Mouse (Mus musculus) heart, adult 8-10 months (tissue): ENCODE data around the gene Gp5. TPM values are rescaled to one million over a fixed set of nuclear protein-coding genes. Genes with fewer than 3 reads are reported as not detected.

Experiments
- DNase-seq: peaks from one replicate; pipeline ENCODE4 v3.0.0; 2022; ENCODE audit warnings: low spot score
- total RNA-seq, 4 experiments: library from RNA; stranded (reverse); gene quantifications; 2 replicates each; pipeline ENCODE4 v1.2.4; 2022

Gp5 gene
- total RNA-seq, 4 experiments from 2014 or later: 0.19 to 0.83 (median 0.41) TPM

GRCm38 (mm10) chr16:30280676-30281297 lies 29.8 kb downstream of the Gp5 start:
- DNase-seq: no peak

- no peak for DNase-seq
These were observed 32.2 kb downstream of the Gp5 start for GRCm38 (mm10) chr16:30278406-30278805.

GRCm38 (mm10) chr16:30275558-30276340 lies 34.8 kb downstream of the Gp5 start:
- no peak for DNase-seq

- DNase-seq: no peak
These were observed 37.5 kb downstream of the Gp5 start for GRCm38 (mm10) chr16:30273065-30273464.

- no peak for DNase-seq
These were observed 38.5 kb downstream of the Gp5 start for GRCm38 (mm10) chr16:30271941-30272595.

- DNase-seq: no peak
These were observed 39.3 kb downstream of the Gp5 start for GRCm38 (mm10) chr16:30271223-30271761.

GRCm38 (mm10) chr16:30267359-30267758 lies 43.2 kb downstream of the Gp5 start, which contains the start of gene Cpn2:
Gene Cpn2, minus strand, starts transcription at chr16:30267499.
- DNase-seq: no peak

- DNase-seq: no peak
These were observed 44.0 kb downstream of the Gp5 start for GRCm38 (mm10) chr16:30266561-30266960.

- DNase-seq: no peak
These were observed 45.0 kb downstream of the Gp5 start for GRCm38 (mm10) chr16:30265611-30266010.

GRCm38 (mm10) chr16:30263156-30263555 lies 47.4 kb downstream of the Gp5 start:
- no peak for DNase-seq

- peak; percentile 36 for DNase-seq
These were observed 47.9 kb downstream of the Gp5 start for GRCm38 (mm10) chr16:30262664-30263063.

- no peak for DNase-seq
These were observed 48.4 kb downstream of the Gp5 start for GRCm38 (mm10) chr16:30262157-30262556.

GRCm38 (mm10) chr16:30261341-30261740 lies 49.2 kb downstream of the Gp5 start:
- DNase-seq: no peak

- DNase-seq: no peak
These were observed 50.5 kb downstream of the Gp5 start for GRCm38 (mm10) chr16:30260012-30260635.

- peak; percentile 28 for DNase-seq
These were observed 51.1 kb downstream of the Gp5 start for GRCm38 (mm10) chr16:30259444-30259843.

- no peak for DNase-seq
These were observed 52.1 kb downstream of the Gp5 start for GRCm38 (mm10) chr16:30258441-30258840.

GRCm38 (mm10) chr16:30257718-30258117 lies 52.9 kb downstream of the Gp5 start:
- DNase-seq: no peak

Other genes starting within 250 kb of the Gp5 start
- 10 to 100 TPM; 17.9 to 29.6 (median 23.7) TPM for gene Hes1, start 246.4 kb downstream of the Gp5 start, total RNA-seq
- gene Cpn2, start 43.3 kb downstream of the Gp5 start, total RNA-seq: under 1 TPM in 2 of 4 experiments, not detected in 2; 0.17 to 0.22 TPM
- gene Lrrc15, start 27.5 kb downstream of the Gp5 start, total RNA-seq: under 1 TPM in 3 of 4 experiments, not detected in 1; 0.06 to 0.41 (median 0.19) TPM
- gene Atp13a3, start 95.2 kb upstream of the Gp5 start, total RNA-seq: 10 to 100 TPM; 43.1 to 54.9 (median 50.5) TPM
- gene Tmem44, start 240.1 kb upstream of the Gp5 start, total RNA-seq: 1 to 10 TPM; 4.1 to 7.0 (median 5.2) TPM